Mouse (Mus musculus): ENCODE measurements at regions not wholly inside any gene's neighbourhood (a gene's known extent, or its start where the extent isn't known, plus 50 kb on each side); places are given as distances from the start of the nearest gene placed in this dataset.

- H3K4me3 ChIP-seq (ENCODE audit: insufficient read depth, low read length), result no peak overlapping the region
- no peak overlapping the region for H3K27ac ChIP-seq (ENCODE audit: insufficient read depth, low read length)
- TF ChIP-seq CTCF (IDR thresholded peaks at IDR 0.05; ENCODE audit: borderline replicate concordance, insufficient read depth, low read length) (no peak), POLR2A (IDR thresholded peaks at IDR 0.05; ENCODE audit: low read depth, low read length) (no peak)
- peaks cover 12% of the 10 kb centered on the region for H3K4me1 ChIP-seq (ENCODE audit: control insufficient read depth, insufficient read depth, low read length)
These were observed 268.3 kb downstream of the Cdh26 start for GRCm38 (mm10) chr2:178698648-178699047.

- TF ChIP-seq POLR2A (IDR thresholded peaks at IDR 0.05; ENCODE audit: low read depth, low read length) (no peak), CTCF (IDR thresholded peaks at IDR 0.05; ENCODE audit: borderline replicate concordance, insufficient read depth, low read length) (no peak)
- Histone ChIP-seq H3K4me1 (ENCODE audit: control insufficient read depth, insufficient read depth, low read length) (peaks cover 14% of the 10 kb centered on the region), H3K27ac (ENCODE audit: insufficient read depth, low read length) (no peak overlapping the region), H3K4me3 (ENCODE audit: insufficient read depth, low read length) (no peak overlapping the region)
These were observed 270.5 kb downstream of the Cdh26 start for GRCm38 (mm10) chr2:178700825-178701224.

- no peak overlapping the region for H3K4me3 ChIP-seq (ENCODE audit: insufficient read depth, low read length)
- H3K4me1 ChIP-seq (ENCODE audit: control insufficient read depth, insufficient read depth, low read length), result peaks cover 14% of the 10 kb centered on the region
- TF ChIP-seq CTCF (IDR thresholded peaks at IDR 0.05; ENCODE audit: borderline replicate concordance, insufficient read depth, low read length), result no peak
- TF ChIP-seq POLR2A (IDR thresholded peaks at IDR 0.05; ENCODE audit: low read depth, low read length), result no peak
- no peak overlapping the region for H3K27ac ChIP-seq (ENCODE audit: insufficient read depth, low read length)
These were observed 274.2 kb downstream of the Cdh26 start for GRCm38 (mm10) chr2:178704510-178704909.

GRCm38 (mm10) chr2:178708649-178709048 is 278.3 kb downstream of the Cdh26 start:
- Histone ChIP-seq H3K27ac (ENCODE audit: insufficient read depth, low read length) (no peak overlapping the region), H3K4me3 (ENCODE audit: insufficient read depth, low read length) (no peak overlapping the region), H3K4me1 (ENCODE audit: control insufficient read depth, insufficient read depth, low read length) (peaks cover 2% of the 10 kb centered on the region; the same call in 1 of the 2 replicates)
- TF ChIP-seq CTCF (IDR thresholded peaks at IDR 0.05; ENCODE audit: borderline replicate concordance, insufficient read depth, low read length) (no peak), POLR2A (IDR thresholded peaks at IDR 0.05; ENCODE audit: low read depth, low read length) (no peak)

- Histone ChIP-seq H3K27ac (ENCODE audit: insufficient read depth, low read length) (no peak overlapping the region), H3K4me3 (ENCODE audit: insufficient read depth, low read length) (no peak overlapping the region), H3K4me1 (ENCODE audit: control insufficient read depth, insufficient read depth, low read length) (no peaks in the 10 kb centered on the region)
- TF ChIP-seq CTCF (IDR thresholded peaks at IDR 0.05; ENCODE audit: borderline replicate concordance, insufficient read depth, low read length) (no peak), POLR2A (IDR thresholded peaks at IDR 0.05; ENCODE audit: low read depth, low read length) (no peak)
These were observed 279.0 kb downstream of the Cdh26 start for GRCm38 (mm10) chr2:178709192-178709881.

- no peak overlapping the region for H3K4me3 ChIP-seq (ENCODE audit: insufficient read depth, low read length)
- no peak for TF ChIP-seq CTCF (IDR thresholded peaks at IDR 0.05; ENCODE audit: borderline replicate concordance, insufficient read depth, low read length)
- no peak overlapping the region for H3K27ac ChIP-seq (ENCODE audit: insufficient read depth, low read length)
- H3K4me1 ChIP-seq (ENCODE audit: control insufficient read depth, insufficient read depth, low read length), result no peaks in the 10 kb centered on the region
These were observed 279.7 kb downstream of the Cdh26 start for GRCm38 (mm10) chr2:178710001-178710400.

GRCm38 (mm10) chr2:178711587-178712080 is 281.3 kb downstream of the Cdh26 start:
- H3K4me1 ChIP-seq (ENCODE audit: control insufficient read depth, insufficient read depth, low read length), result no peaks in the 10 kb centered on the region
- no peak overlapping the region for H3K27ac ChIP-seq (ENCODE audit: insufficient read depth, low read length)
- no peak overlapping the region for H3K4me3 ChIP-seq (ENCODE audit: insufficient read depth, low read length)
- TF ChIP-seq CTCF (IDR thresholded peaks at IDR 0.05; ENCODE audit: borderline replicate concordance, insufficient read depth, low read length), result no peak
- no peak for TF ChIP-seq POLR2A (IDR thresholded peaks at IDR 0.05; ENCODE audit: low read depth, low read length)

GRCm38 (mm10) chr2:178712391-178712892 is 282.1 kb downstream of the Cdh26 start:
- TF ChIP-seq POLR2A (IDR thresholded peaks at IDR 0.05; ENCODE audit: low read depth, low read length), result no peak
- no peak for TF ChIP-seq CTCF (IDR thresholded peaks at IDR 0.05; ENCODE audit: borderline replicate concordance, insufficient read depth, low read length)
- Histone ChIP-seq H3K27ac (ENCODE audit: insufficient read depth, low read length) (no peak overlapping the region), H3K4me1 (ENCODE audit: control insufficient read depth, insufficient read depth, low read length) (no peaks in the 10 kb centered on the region), H3K4me3 (ENCODE audit: insufficient read depth, low read length) (no peak overlapping the region)

GRCm38 (mm10) chr2:178715500-178716245 is 285.3 kb downstream of the Cdh26 start:
- Histone ChIP-seq H3K4me3 (ENCODE audit: insufficient read depth, low read length) (no peak overlapping the region), H3K27ac (ENCODE audit: insufficient read depth, low read length) (no peak overlapping the region), H3K4me1 (ENCODE audit: control insufficient read depth, insufficient read depth, low read length) (no peaks in the 10 kb centered on the region)
- TF ChIP-seq CTCF (IDR thresholded peaks at IDR 0.05; ENCODE audit: borderline replicate concordance, insufficient read depth, low read length) (no peak), POLR2A (IDR thresholded peaks at IDR 0.05; ENCODE audit: low read depth, low read length) (no peak)

GRCm38 (mm10) chr2:178718048-178718447 is 287.7 kb downstream of the Cdh26 start:
- H3K4me3 ChIP-seq (ENCODE audit: insufficient read depth, low read length), result no peak overlapping the region
- TF ChIP-seq CTCF (IDR thresholded peaks at IDR 0.05; ENCODE audit: borderline replicate concordance, insufficient read depth, low read length), result no peak
- H3K27ac ChIP-seq (ENCODE audit: insufficient read depth, low read length), result no peak overlapping the region
- H3K4me1 ChIP-seq (ENCODE audit: control insufficient read depth, insufficient read depth, low read length), result no peaks in the 10 kb centered on the region

All from embryonic fibroblast, embryonic 13.5 days (primary cell).